Mouse (Mus musculus) embryonic facial prominence, embryonic 13.5 days (tissue): Measurements from ENCODE around the gene Rdh1. TPM values are rescaled to one million over a fixed set of nuclear protein-coding genes. Genes with fewer than 3 reads are reported as not detected.

Source experiments
- ATAC-seq: fragments of 200-750 bp; cut with Nextera tagmentation; 2 replicates; pipeline ENCODE4 v1.8.0; 2017; ENCODE audit warnings: low read depth; ENCODE audit not compliant: insufficient number of reproducible peaks, insufficient read depth, low FRiP score, low TSS enrichment
- H3K27ac ChIP-seq: fragments of 300-500 bp; sonication (generic); 2 replicates; pipeline ENCODE4 v1.5.1; 2015; ENCODE audit warnings: moderate library complexity, mild to moderate bottlenecking, inconsistent platforms
- H3K27me3 ChIP-seq: fragments of 300-500 bp; sonication (generic); 2 replicates; pipeline ENCODE4 v1.6.1; 2015; ENCODE audit warnings: mild to moderate bottlenecking, inconsistent platforms
- H3K36me3 ChIP-seq: fragments of 300-500 bp; sonication (generic); 2 replicates; pipeline ENCODE4 v1.6.1; 2015; ENCODE audit warnings: mild to moderate bottlenecking, inconsistent platforms
- H3K4me1 ChIP-seq: fragments of 300-500 bp; sonication (generic); 2 replicates; pipeline ENCODE4 v1.6.1; 2015; ENCODE audit warnings: inconsistent platforms
- H3K4me2 ChIP-seq: fragments of 300-500 bp; sonication (generic); 2 replicates; pipeline ENCODE4 v1.6.1; 2015; ENCODE audit warnings: moderate library complexity, mild to moderate bottlenecking, inconsistent platforms
- H3K4me3 ChIP-seq: fragments of 300-500 bp; sonication (generic); 2 replicates; pipeline ENCODE4 v1.5.1; 2015; ENCODE audit warnings: mild to moderate bottlenecking, inconsistent platforms
- H3K9ac ChIP-seq: fragments of 300-500 bp; sonication (generic); 2 replicates; pipeline ENCODE4 v1.6.1; 2015; ENCODE audit warnings: mild to moderate bottlenecking, inconsistent platforms
- H3K9me3 ChIP-seq: fragments of 300-500 bp; sonication (generic); 2 replicates; pipeline ENCODE4 v1.6.1; 2016; ENCODE audit warnings: inconsistent platforms
- WGBS: fragments of 180-500 bp; shearing (Covaris S2); methylation state at CpG from one replicate; pipeline ENCODE4 v1.1.7; 2015; ENCODE audit warnings: mixed read lengths; 5-methylcytosine and 5-hydroxymethylcytosine counted together
- polyA plus RNA-seq: library from polyadenylated mRNA; unstranded; fragments of >200 nt; fragmentation: Nextera tagmentation; extraction: Ambion mirVana; gene quantifications from 2 replicates; pipeline ENCODE4 v1.2.1, GENCODE M21; 2015

Rdh1 gene
- polyA plus RNA-seq, 1 experiment from 2014 or later: 0.06 TPM

DNA sequence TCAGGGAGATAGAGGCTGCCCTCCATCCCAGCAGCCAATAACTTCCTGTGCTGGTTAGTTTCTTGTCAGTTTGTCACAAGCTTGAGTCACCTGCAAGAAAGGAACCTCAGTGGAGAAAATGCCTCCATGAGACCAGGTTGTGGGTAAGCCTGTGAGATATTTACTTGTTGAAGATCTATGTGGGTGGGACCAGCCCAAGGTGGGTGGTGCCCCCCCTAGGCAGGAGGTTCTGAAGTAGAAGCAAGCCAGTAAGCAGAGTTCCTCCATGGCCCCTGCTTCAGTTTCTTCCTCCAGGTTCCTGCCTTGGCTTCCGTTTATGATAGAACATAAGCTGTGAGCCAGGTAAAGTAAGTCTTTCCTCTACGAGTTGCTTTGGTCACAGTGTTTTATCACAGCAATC is 23.3 kb upstream of the Rdh1 start:
- Histone ChIP-seq H3K4me3 (no peak overlapping the region), H3K27me3 (peaks cover 3% of the 10 kb centered on the region), H3K4me1 (peaks cover 8% of the 10 kb centered on the region), H3K4me2 (no peak overlapping the region), H3K9ac (no peak overlapping the region), H3K9me3 (no peaks in the 10 kb centered on the region), H3K36me3 (peaks cover under 1% of the 10 kb centered on the region), H3K27ac (no peak overlapping the region)
- no peak for ATAC-seq
- 80% methylated on average over 2 of the region's 2 CpGs for WGBS

DNA sequence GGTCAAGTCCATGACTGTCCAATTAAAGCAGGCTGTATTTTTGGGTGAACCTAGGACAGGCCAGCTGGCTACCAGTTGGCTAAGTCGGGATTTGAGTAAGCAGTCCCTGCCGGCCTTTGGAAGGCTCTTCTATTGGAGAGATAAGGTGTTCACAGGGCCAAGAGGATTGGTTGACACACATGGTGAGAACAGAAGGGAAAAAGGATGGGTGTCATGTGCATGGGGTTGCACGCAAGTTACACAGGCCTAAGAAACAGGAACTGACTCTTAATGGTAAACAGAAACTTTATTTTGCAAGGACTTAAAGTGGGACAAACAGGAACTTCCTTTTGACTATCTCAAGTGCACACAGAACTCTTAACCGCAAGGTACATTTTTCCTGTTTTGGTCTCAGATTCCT is 22.6 kb upstream of the Rdh1 start:
- H3K9ac ChIP-seq: no peak overlapping the region
- no peaks in the 10 kb centered on the region for H3K9me3 ChIP-seq
- H3K36me3 ChIP-seq: peaks cover 7% of the 10 kb centered on the region
- peaks cover 8% of the 10 kb centered on the region for H3K4me1 ChIP-seq
- no peak overlapping the region for H3K27ac ChIP-seq
- no peak for ATAC-seq
- whole genome bisulfite sequencing: 74% methylated on average over 4 of the region's 4 CpGs
- no peak overlapping the region for H3K4me3 ChIP-seq
- no peak overlapping the region for H3K4me2 ChIP-seq
- peaks cover 3% of the 10 kb centered on the region; the same call in 1 of the 2 replicates for H3K27me3 ChIP-seq

GRCm38 (mm10) chr10:127737552-127737951 is 22.0 kb upstream of the Rdh1 start:
- no peak overlapping the region for H3K27ac ChIP-seq
- H3K4me2 ChIP-seq: no peak overlapping the region
- no peak overlapping the region for H3K9ac ChIP-seq
- 25% methylated on average over 2 of the region's 2 CpGs for WGBS
- no peak for ATAC-seq
- peaks cover 13% of the 10 kb centered on the region for H3K36me3 ChIP-seq
- no peaks in the 10 kb centered on the region for H3K9me3 ChIP-seq
- H3K4me3 ChIP-seq: no peak overlapping the region
- H3K4me1 ChIP-seq: peaks cover 8% of the 10 kb centered on the region
- peaks cover under 1% of the 10 kb centered on the region; the same call in 1 of the 2 replicates for H3K27me3 ChIP-seq

DNA sequence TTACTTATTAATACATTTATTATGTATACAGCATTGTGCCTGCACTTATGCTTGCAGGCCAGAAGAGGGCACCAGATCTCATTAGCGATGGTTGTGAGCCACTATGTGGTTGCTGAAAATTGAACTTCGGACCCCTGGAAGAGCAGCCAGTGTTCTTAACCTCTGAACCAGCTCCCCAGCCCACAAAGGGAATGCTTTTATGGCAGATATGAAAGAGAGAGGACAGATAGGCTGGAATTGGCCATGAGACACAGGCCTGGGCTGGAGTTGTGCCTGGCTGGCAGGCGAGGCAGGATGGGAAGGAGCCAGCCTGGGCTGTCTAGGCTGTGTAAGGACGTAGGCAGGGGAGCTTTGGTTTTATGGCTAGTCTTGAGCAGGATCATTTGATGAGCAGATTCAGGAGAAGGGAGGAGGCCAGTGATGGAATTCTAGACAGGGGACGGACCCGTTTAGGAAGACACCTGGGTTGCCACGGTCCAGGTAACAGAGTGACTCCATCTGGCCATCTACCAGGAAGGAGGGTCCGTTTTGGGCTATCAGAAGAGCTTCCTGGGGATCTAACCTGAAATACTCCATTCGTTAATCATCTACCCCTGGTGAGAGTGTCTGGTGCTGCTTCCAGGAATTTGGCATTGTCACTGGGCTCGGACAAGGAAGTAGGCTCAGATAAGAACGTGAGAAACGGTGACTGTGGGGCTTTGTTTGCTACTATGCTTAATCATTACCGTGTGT is 21.2 kb upstream of the Rdh1 start:
- Histone ChIP-seq H3K4me1 (peaks cover 8% of the 10 kb centered on the region), H3K9me3 (no peaks in the 10 kb centered on the region), H3K9ac (no peak overlapping the region), H3K36me3 (peaks cover 21% of the 10 kb centered on the region), H3K4me3 (no peak overlapping the region), H3K4me2 (peak overlapping the region; percentile 73; the same call in 1 of the 2 replicates), H3K27ac (no peak overlapping the region), H3K27me3 (no peaks in the 10 kb centered on the region; the same call in 1 of the 2 replicates)
- WGBS: 44% methylated on average over 13 of the region's 13 CpGs
- ATAC-seq: no peak

DNA sequence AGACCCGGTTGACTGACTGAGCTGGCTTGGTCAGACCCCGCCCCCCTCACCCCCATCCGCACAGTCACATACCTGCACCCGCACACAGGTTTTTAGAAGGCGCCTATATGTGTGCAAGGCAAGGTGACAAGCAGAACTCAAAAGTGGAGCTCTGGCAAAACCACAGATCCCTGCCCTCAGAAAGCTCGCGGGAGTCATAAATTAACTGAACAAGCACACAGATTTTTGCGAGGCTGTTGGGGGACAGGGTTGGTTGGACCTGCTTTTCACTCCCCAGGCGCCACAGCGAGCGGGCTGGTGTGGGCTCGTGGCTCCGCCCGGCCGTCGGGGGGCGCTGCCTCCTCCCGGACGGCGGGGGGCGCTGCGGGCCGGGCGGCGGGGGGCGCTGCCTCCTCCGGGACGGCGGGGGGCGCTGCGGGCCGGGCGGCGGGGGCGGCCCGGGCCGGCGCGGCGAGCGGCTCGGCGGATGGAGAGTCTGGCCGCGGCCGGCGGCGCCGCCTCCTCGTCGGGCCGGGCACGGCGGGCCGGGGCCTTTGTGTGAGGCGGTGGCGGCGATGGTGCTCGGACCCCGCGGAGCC is 20.3 kb upstream of the Rdh1 start, which contains the start of gene Zbtb39:
Gene Zbtb39, plus strand, starts transcription at position 456 of the 578 bp plus-strand sequence.
- Histone ChIP-seq H3K27me3 (no peaks in the 10 kb centered on the region), H3K27ac (peak within 1 kb of the TSS; percentile 87), H3K36me3 (peaks cover 29% of the 10 kb centered on the region), H3K9ac (peak within 1 kb of the TSS; percentile 98), H3K4me3 (peak within 1 kb of the TSS; percentile 97), H3K9me3 (no peaks in the 10 kb centered on the region), H3K4me2 (peak within 1 kb of the TSS; percentile 73), H3K4me1 (peaks cover 8% of the 10 kb centered on the region)
- ATAC-seq: peak; percentile 76
- WGBS: under 1% methylated on average over 44 of the region's 61 CpGs

DNA sequence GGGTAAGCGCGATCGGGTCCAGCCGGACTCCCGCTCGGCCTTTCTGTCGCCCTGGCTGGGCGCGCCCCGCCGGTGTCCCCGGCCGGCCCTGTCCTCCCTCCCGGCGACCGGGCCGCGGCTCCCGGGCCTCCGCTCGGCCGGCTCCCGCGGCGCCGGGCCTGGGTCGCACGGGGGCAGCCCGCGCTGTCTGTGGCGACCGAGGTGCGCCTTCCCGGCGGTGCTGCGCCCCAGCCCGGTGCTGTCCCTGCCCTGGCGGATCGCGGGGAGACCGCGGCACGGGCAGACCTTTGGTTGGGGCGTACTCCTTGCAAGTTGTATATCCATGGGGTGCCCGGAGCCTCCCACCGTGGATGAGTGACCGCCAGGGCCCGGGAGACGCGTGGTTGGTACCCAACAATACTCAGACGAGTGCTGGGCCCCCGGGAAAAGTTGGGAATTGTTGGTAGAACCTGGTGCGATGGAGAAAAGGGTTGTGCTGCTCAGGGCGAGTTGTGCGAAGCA is 19.8 kb upstream of the Rdh1 start:
- ATAC-seq: peak; percentile 64
- peaks cover 35% of the 10 kb centered on the region for H3K36me3 ChIP-seq
- H3K4me2 ChIP-seq: peak overlapping the region; percentile 73
- no peaks in the 10 kb centered on the region for H3K27me3 ChIP-seq
- H3K9ac ChIP-seq: peak overlapping the region; percentile 98
- H3K9me3 ChIP-seq: no peaks in the 10 kb centered on the region
- under 1% methylated on average over 48 of the region's 55 CpGs for WGBS
- H3K27ac ChIP-seq: peak overlapping the region; percentile 87
- H3K4me1 ChIP-seq: peaks cover 9% of the 10 kb centered on the region
- H3K4me3 ChIP-seq: peak overlapping the region; percentile 97

DNA sequence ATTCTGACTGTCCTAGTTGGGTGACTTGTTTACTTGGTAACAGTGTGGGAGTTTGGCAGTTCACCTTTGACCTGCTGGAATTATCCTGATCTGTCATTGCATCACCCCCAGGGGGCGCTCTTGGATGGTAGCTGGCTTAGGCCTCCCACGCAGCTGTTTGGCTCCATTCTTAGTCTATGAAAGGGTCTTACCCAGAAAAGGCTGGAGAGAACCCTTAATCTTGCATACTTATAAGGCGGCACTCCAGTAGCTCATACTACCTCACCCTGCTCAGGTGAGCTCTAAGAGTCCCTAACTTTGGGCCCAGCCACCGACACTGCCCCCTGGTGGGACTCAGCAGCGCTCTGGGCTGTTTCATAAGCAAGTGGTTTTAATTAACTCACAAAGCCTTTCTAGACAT is 14.9 kb upstream of the Rdh1 start:
- no peak for ATAC-seq
- Histone ChIP-seq H3K4me2 (no peak overlapping the region), H3K4me1 (peaks cover 22% of the 10 kb centered on the region), H3K27ac (no peak overlapping the region), H3K36me3 (peaks cover 64% of the 10 kb centered on the region), H3K9me3 (no peaks in the 10 kb centered on the region), H3K27me3 (no peaks in the 10 kb centered on the region), H3K9ac (no peak overlapping the region), H3K4me3 (no peak overlapping the region)
- WGBS: 60% methylated on average over 5 of the region's 5 CpGs

GRCm38 (mm10) chr10:127745886-127746285 is 13.6 kb upstream of the Rdh1 start:
- Histone ChIP-seq H3K9me3 (no peaks in the 10 kb centered on the region), H3K36me3 (peaks cover 64% of the 10 kb centered on the region), H3K9ac (no peak overlapping the region), H3K4me2 (no peak overlapping the region), H3K4me1 (peaks cover 14% of the 10 kb centered on the region), H3K27ac (no peak overlapping the region), H3K4me3 (no peak overlapping the region), H3K27me3 (no peaks in the 10 kb centered on the region)
- ATAC-seq: no peak
- 73% methylated on average over 5 of the region's 5 CpGs for WGBS

DNA sequence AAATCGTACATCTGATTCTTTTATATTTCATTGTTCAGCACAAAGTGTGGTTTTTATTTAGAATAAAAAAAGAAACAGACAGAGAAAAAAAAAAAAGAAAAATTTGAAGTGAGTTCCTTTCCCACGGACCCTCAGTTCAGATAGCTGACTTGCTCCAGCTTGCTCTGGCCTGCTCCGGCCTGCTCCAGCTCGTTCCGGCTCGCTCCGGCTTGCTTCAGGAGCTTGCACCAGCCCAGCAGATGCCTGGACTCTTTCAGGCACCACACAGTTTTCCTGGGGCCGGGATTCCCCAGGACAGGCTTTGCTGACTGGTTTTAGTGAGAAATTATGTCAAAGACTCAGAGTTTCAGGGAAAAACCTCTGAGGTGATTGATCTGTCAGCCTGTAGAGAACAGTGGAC is 12.3 kb upstream of the Rdh1 start:
- Histone ChIP-seq H3K4me2 (no peak overlapping the region), H3K36me3 (peaks cover 54% of the 10 kb centered on the region), H3K27me3 (no peaks in the 10 kb centered on the region), H3K4me3 (no peak overlapping the region), H3K27ac (no peak overlapping the region), H3K9me3 (no peaks in the 10 kb centered on the region), H3K9ac (no peak overlapping the region), H3K4me1 (peaks cover 14% of the 10 kb centered on the region)
- WGBS: 81% methylated on average over 8 of the region's 8 CpGs
- ATAC-seq: no peak

GRCm38 (mm10) chr10:127748847-127749612 is 10.5 kb upstream of the Rdh1 start:
- H3K4me2 ChIP-seq: 0 out of 2 replicates have a peak overlapping the region, but pooled peaks have one; percentile 41
- H3K9ac ChIP-seq: no peak overlapping the region
- H3K27me3 ChIP-seq: no peaks in the 10 kb centered on the region
- H3K4me3 ChIP-seq: no peak overlapping the region
- H3K4me1 ChIP-seq: peaks cover 14% of the 10 kb centered on the region
- WGBS: 7% methylated on average over 8 of the region's 8 CpGs
- no peaks in the 10 kb centered on the region for H3K9me3 ChIP-seq
- no peak overlapping the region for H3K27ac ChIP-seq
- ATAC-seq: no peak
- H3K36me3 ChIP-seq: peaks cover 36% of the 10 kb centered on the region

DNA sequence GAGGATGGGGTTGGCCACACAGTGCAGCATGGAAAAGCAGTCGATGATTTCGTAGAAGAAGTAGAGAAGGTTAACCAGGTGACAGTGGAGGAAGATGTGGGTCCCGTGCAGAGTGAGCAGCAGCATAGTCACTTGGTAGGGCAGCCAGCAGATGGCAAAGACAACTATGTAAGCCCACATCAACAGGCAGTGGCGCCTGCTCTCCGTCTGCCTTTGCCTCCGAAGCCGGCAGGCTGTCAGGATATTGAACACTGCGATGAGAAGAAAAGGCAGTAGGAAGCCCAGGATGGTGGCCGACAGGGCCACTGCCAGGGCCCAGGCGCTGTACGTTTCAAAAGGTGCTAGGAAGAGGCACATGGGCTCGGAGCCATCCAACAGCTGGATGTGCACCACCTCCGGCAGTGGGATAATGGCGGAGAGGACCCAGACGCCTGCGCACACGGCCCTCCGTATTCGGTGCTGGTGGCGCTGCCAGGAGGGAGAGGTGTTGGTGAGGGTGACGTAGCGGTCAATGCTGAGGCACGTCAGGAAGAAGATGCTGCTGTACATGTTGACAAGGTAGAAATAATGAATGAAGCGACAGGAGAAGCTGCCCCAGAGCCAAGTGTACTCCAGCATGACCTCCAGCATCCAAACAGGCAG is 9.3 kb upstream of the Rdh1 start:
- Histone ChIP-seq H3K4me3 (peak overlapping the region; percentile 12; the same call in 1 of the 2 replicates), H3K36me3 (peaks cover 25% of the 10 kb centered on the region), H3K27ac (no peak overlapping the region), H3K9me3 (no peaks in the 10 kb centered on the region), H3K4me1 (peaks cover 11% of the 10 kb centered on the region), H3K4me2 (peak overlapping the region; percentile 41), H3K27me3 (no peaks in the 10 kb centered on the region), H3K9ac (no peak overlapping the region)
- ATAC-seq: 0 out of 2 replicates have a peak, but pooled peaks have one; percentile 12
- whole genome bisulfite sequencing: 59% methylated on average over 24 of the region's 24 CpGs
